Mouse (Mus musculus) hindbrain, embryonic 12.5 days (tissue): ENCODE data around the gene Kcnk7. TPM values are rescaled to one million over a fixed set of nuclear protein-coding genes. Genes with fewer than 3 reads are reported as not detected.

ENCODE experiments used
- ATAC-seq: fragments of 200-750 bp; cut with Nextera tagmentation; 2 replicates; pipeline ENCODE4 v1.8.0; 2017; ENCODE audit warnings: moderate TSS enrichment; ENCODE audit not compliant: low FRiP score
- H3K27ac ChIP-seq: fragments of 300-500 bp; sonication (generic); 2 replicates; pipeline ENCODE4 v1.5.1; 2016; ENCODE audit warnings: mild to moderate bottlenecking
- H3K27me3 ChIP-seq: fragments of 300-500 bp; sonication (generic); 2 replicates; pipeline ENCODE4 v1.6.1; 2016; ENCODE audit warnings: mild to moderate bottlenecking
- H3K36me3 ChIP-seq: fragments of 300-500 bp; sonication (generic); 2 replicates; pipeline ENCODE4 v1.6.1; 2016; ENCODE audit warnings: mild to moderate bottlenecking
- H3K4me1 ChIP-seq: fragments of 300-500 bp; sonication (generic); 2 replicates; pipeline ENCODE4 v1.6.1; 2016
- H3K4me2 ChIP-seq: fragments of 300-500 bp; sonication (generic); replicated peaks from 2 replicates; pipeline ENCODE4 v1.6.1; 2016; ENCODE audit warnings: mild to moderate bottlenecking
- H3K4me3 ChIP-seq: fragments of 300-500 bp; sonication (generic); 2 replicates; pipeline ENCODE4 v1.5.1; 2016; ENCODE audit warnings: mild to moderate bottlenecking
- H3K9ac ChIP-seq: fragments of 300-500 bp; sonication (generic); 2 replicates; pipeline ENCODE4 v1.6.1; 2016; ENCODE audit warnings: mild to moderate bottlenecking, moderate library complexity
- H3K9me3 ChIP-seq: fragments of 300-500 bp; sonication (generic); replicated peaks from 2 replicates; pipeline ENCODE4 v1.6.1; 2016; ENCODE audit warnings: mild to moderate bottlenecking
- WGBS: fragments of 180-500 bp; shearing (Covaris S2); methylation state at CpG from one replicate; pipeline ENCODE4 v1.1.7; 2016; 5-methylcytosine and 5-hydroxymethylcytosine counted together
- microRNA-seq: library from miRNA; unstranded; fragments of <30 nt; microRNA quantifications from one replicate; pipeline ENCODE4, GENCODE M21; 2017
- polyA plus RNA-seq: library from polyadenylated mRNA; unstranded; fragments of >200 nt; fragmentation: Nextera tagmentation; extraction: Ambion mirVana; gene quantifications from 2 replicates; pipeline ENCODE4 v1.2.1, GENCODE M21; 2016

Kcnk7 gene
- polyA plus RNA-seq, 1 experiment from 2014 or later: not detected

DNA sequence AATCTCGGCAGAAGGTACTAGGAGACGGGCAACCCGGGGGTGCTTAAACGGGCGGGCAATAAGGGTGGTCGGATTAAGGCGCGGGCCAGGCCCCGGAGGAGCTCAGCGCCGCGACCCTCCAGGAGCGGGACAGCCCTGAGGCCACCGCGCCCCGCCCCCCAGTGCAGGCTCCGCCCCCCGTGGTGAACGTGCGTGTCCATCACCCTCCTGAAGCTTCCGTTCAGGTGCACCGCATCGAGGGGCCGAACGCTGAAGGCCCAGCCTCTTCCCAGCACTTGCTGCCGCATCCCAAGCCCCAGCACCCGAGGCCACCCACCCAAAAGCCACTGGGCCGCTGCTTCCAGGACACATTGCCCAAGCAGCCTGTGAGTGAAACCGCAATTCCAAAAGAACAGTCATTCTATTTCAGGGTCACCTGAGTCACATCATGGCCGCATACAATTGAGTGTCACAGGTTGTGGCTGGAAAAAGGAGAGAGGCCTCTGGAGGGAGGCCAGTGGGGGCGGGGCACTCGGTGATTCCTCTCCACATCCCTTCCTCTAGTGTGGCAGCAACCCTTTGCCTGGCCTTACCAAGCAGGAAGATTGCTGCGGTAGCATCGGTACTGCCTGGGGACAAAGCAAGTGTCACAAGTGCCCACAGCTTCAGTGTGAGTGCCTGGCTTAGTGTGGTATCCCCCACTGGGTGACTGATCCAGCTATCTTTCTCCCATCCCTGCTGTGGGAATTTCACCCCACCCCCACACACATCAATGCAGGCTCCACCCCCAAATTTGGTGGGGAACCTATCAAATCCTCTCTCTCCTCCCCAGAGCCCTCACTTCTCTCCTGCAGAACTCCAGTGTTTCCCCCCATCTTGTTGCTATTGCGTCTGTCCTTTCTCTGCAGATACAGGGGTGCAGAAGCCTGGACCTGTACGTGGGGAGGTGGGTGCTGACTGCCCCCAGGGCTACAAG, 41.9 kb downstream of the Kcnk7 start:
- Histone ChIP-seq H3K4me1 (peaks cover 48% of the 10 kb centered on the region), H3K9me3 (no peaks in the 10 kb centered on the region), H3K4me2 (peak overlapping the region; percentile 42), H3K27me3 (peaks cover 85% of the 10 kb centered on the region), H3K4me3 (peak overlapping the region; percentile 21), H3K27ac (no peak overlapping the region), H3K36me3 (no peaks in the 10 kb centered on the region), H3K9ac (peak overlapping the region; percentile 51)
- no peak for ATAC-seq
- 5% methylated on average over 36 of the region's 36 CpGs for WGBS

DNA sequence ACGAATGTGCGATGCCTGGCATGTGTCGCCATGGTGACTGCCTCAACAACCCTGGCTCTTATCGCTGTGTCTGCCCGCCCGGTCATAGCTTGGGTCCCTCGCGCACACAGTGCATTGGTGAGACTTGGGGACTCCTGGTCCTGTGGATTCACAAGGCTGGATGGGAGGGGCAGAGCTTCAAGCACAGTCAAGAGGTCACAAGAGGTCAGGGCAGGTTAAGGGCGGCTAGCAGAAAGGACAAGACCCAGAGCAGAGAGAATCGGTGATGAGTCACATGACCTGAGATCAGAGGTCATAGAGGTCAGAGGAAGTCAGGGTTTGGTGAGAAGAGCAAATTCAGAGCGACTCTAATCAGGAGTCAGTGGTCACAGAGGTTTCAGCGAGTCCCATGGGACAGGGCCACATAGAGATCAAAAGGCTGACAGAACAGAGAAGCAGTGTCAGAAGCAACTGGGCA, 42.8 kb downstream of the Kcnk7 start:
- H3K4me2 ChIP-seq: no peak overlapping the region
- no peak overlapping the region for H3K4me3 ChIP-seq
- no peak overlapping the region for H3K27ac ChIP-seq
- H3K9ac ChIP-seq: no peak overlapping the region
- WGBS: 14% methylated on average over 12 of the region's 12 CpGs
- peaks cover 89% of the 10 kb centered on the region for H3K27me3 ChIP-seq
- H3K4me1 ChIP-seq: peaks cover 48% of the 10 kb centered on the region
- no peaks in the 10 kb centered on the region for H3K36me3 ChIP-seq
- H3K9me3 ChIP-seq: no peaks in the 10 kb centered on the region
- ATAC-seq: no peak

DNA sequence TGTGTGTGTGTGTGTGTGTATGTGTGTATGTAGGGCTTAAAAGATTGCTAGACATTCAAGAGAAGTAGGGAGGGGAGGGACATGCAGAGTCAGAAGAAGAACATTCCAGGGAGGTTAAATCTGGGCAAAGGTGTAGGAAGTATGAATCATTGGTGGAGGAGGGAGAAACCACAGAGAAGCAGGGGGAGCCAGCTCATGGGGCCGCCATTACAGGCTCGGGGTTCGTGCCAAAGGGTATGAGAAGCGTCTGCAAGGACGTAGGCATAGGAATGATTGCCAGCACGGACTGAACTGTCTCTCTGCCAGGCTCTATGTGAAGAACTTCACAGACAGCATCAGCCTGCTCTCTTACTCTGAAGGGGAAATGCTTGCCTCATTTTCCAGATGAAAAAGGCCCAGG, 45.3 kb downstream of the Kcnk7 start:
- Histone ChIP-seq H3K4me2 (no peak overlapping the region), H3K27ac (no peak overlapping the region), H3K4me3 (no peak overlapping the region), H3K27me3 (peaks cover 91% of the 10 kb centered on the region), H3K36me3 (no peaks in the 10 kb centered on the region), H3K9ac (no peak overlapping the region), H3K9me3 (no peaks in the 10 kb centered on the region), H3K4me1 (peaks cover 28% of the 10 kb centered on the region)
- 83% methylated on average over 6 of the region's 6 CpGs for WGBS
- ATAC-seq: no peak

DNA sequence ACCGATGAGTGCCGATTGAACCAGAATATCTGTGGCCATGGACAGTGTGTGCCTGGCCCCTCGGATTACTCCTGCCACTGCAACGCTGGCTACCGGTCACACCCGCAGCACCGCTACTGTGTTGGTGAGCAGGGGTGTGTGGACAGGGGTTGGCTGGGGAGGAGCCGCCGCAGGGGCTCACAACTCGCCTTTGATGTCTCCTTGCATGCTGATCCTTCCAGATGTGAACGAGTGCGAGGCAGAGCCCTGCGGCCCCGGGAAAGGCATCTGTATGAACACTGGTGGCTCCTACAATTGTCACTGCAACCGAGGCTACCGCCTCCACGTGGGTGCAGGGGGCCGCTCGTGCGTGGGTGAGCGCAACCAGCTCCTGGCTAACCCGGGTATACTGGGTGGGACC, 46.8 kb downstream of the Kcnk7 start:
- H3K4me2 ChIP-seq: no peak overlapping the region
- peaks cover 21% of the 10 kb centered on the region for H3K4me1 ChIP-seq
- 8% methylated on average over 22 of the region's 22 CpGs for WGBS
- no peaks in the 10 kb centered on the region for H3K36me3 ChIP-seq
- H3K27me3 ChIP-seq: peaks cover 91% of the 10 kb centered on the region
- no peaks in the 10 kb centered on the region for H3K9me3 ChIP-seq
- no peak overlapping the region for H3K27ac ChIP-seq
- H3K9ac ChIP-seq: 0 out of 2 replicates have a peak overlapping the region, but pooled peaks have one; percentile 23
- ATAC-seq: no peak
- no peak overlapping the region for H3K4me3 ChIP-seq

GRCm38 (mm10) chr19:5751742-5752141, 47.6 kb downstream of the Kcnk7 start:
- Histone ChIP-seq H3K36me3 (no peaks in the 10 kb centered on the region), H3K4me2 (0 out of 2 replicates have a peak overlapping the region, but pooled peaks have one; percentile 3), H3K27me3 (peaks cover 91% of the 10 kb centered on the region), H3K27ac (no peak overlapping the region), H3K9ac (0 out of 2 replicates have a peak overlapping the region, but pooled peaks have one; percentile 23), H3K9me3 (no peaks in the 10 kb centered on the region), H3K4me3 (0 out of 2 replicates have a peak overlapping the region, but pooled peaks have one; percentile 4), H3K4me1 (peaks cover 19% of the 10 kb centered on the region)
- ATAC-seq: no peak
- WGBS: 6% methylated on average over 20 of the region's 20 CpGs

GRCm38 (mm10) chr19:5756321-5756985, 52.3 kb downstream of the Kcnk7 start:
- Histone ChIP-seq H3K4me2 (peak overlapping the region; percentile 43), H3K36me3 (peaks cover 43% of the 10 kb centered on the region), H3K4me1 (peaks cover 20% of the 10 kb centered on the region), H3K9me3 (no peaks in the 10 kb centered on the region), H3K4me3 (peak overlapping the region; percentile 14), H3K27ac (no peak overlapping the region), H3K27me3 (peaks cover 75% of the 10 kb centered on the region), H3K9ac (peak overlapping the region; percentile 46)
- WGBS: 6% methylated on average over 29 of the region's 29 CpGs
- peak; percentile 47; the same call in 1 of the 2 replicates for ATAC-seq

Small RNAs within 50 kb of the gene (microRNA-seq; reads per million reads assigned to microRNA genes)
- 0.81 reads per million for gene Mir6987

Other genes starting within 250 kb of the Kcnk7 start
- 10.7 and 11.0 TPM in 2 replicates for gene Ccdc85b, start 246.5 kb upstream of the Kcnk7 start, polyA plus RNA-seq
- gene Fibp, start 243.8 kb upstream of the Kcnk7 start, polyA plus RNA-seq: 133 and 144 TPM in 2 replicates
- gene Ctsw, start 235.9 kb upstream of the Kcnk7 start, polyA plus RNA-seq: 3.7 and 4.3 TPM in 2 replicates
- gene Efemp2, start 230.4 kb upstream of the Kcnk7 start, polyA plus RNA-seq: 75.3 and 81.0 TPM in 2 replicates
- 43.3 and 45.4 TPM in 2 replicates for gene Mus81, start 216.0 kb upstream of the Kcnk7 start, polyA plus RNA-seq
- 3,169 and 3,299 TPM in 2 replicates for gene Cfl1, start 213.9 kb upstream of the Kcnk7 start, polyA plus RNA-seq
- gene 1700020D05Rik, start 200.6 kb upstream of the Kcnk7 start, polyA plus RNA-seq: 0.23 and 0.56 TPM in 2 replicates
- gene Snx32, start 193.8 kb upstream of the Kcnk7 start, polyA plus RNA-seq: 38.3 and 42.2 TPM in 2 replicates
- 0.18 and 0.19 TPM in 2 replicates for gene Ovol1, start 143.7 kb upstream of the Kcnk7 start, polyA plus RNA-seq
- gene Ap5b1, start 136.3 kb upstream of the Kcnk7 start, polyA plus RNA-seq: 2.6 and 3.2 TPM in 2 replicates
- 114 and 126 TPM in 2 replicates for gene Rnaseh2c, start 102.5 kb upstream of the Kcnk7 start, polyA plus RNA-seq
- 73.2 and 76.5 TPM in 2 replicates for gene Kat5, start 94.1 kb upstream of the Kcnk7 start, polyA plus RNA-seq
- gene Rela, start 66.9 kb upstream of the Kcnk7 start, polyA plus RNA-seq: 38.4 and 41.5 TPM in 2 replicates
- gene Sipa1, start 40.7 kb upstream of the Kcnk7 start, polyA plus RNA-seq: 22.4 and 25.4 TPM in 2 replicates
- 21.5 and 23.3 TPM in 2 replicates for gene Map3k11, start 15.6 kb upstream of the Kcnk7 start, polyA plus RNA-seq
- gene Pcnx3, start 15.5 kb upstream of the Kcnk7 start, polyA plus RNA-seq: 34.6 and 35.0 TPM in 2 replicates
- gene Ehbp1l1, start 21.9 kb downstream of the Kcnk7 start, polyA plus RNA-seq: 10.8 and 12.1 TPM in 2 replicates
- gene Fam89b, start 25.3 kb downstream of the Kcnk7 start, polyA plus RNA-seq: 174 and 177 TPM in 2 replicates
- 13.8 and 16.6 TPM in 2 replicates for gene Ltbp3, start 36.5 kb downstream of the Kcnk7 start, polyA plus RNA-seq
- gene Scyl1, start 67.1 kb downstream of the Kcnk7 start, polyA plus RNA-seq: 71.8 and 73.7 TPM in 2 replicates
- gene Frmd8, start 170.9 kb downstream of the Kcnk7 start, polyA plus RNA-seq: 28.7 and 29.9 TPM in 2 replicates
- 2.0 and 2.2 TPM in 2 replicates for gene Slc25a45, start 173.4 kb downstream of the Kcnk7 start, polyA plus RNA-seq
- 11.0 and 11.3 TPM in 2 replicates for gene Tigd3, start 189.8 kb downstream of the Kcnk7 start, polyA plus RNA-seq
- gene Dpf2, start 208.6 kb downstream of the Kcnk7 start, polyA plus RNA-seq: 161 and 177 TPM in 2 replicates
- 5.1 and 6.1 TPM in 2 replicates for gene Cdc42ep2, start 220.4 kb downstream of the Kcnk7 start, polyA plus RNA-seq